Mouse (Mus musculus) CD4-positive helper T cell, adult 2 months (primary cell): ENCODE data around the gene Il34.

ENCODE experiments used
- DNase-seq: peaks from one replicate; pipeline ENCODE4 v3.0.0-alpha.2; 2012; ENCODE audit warnings: low read depth, missing footprints, low spot score

The Il34 gene

DNA sequence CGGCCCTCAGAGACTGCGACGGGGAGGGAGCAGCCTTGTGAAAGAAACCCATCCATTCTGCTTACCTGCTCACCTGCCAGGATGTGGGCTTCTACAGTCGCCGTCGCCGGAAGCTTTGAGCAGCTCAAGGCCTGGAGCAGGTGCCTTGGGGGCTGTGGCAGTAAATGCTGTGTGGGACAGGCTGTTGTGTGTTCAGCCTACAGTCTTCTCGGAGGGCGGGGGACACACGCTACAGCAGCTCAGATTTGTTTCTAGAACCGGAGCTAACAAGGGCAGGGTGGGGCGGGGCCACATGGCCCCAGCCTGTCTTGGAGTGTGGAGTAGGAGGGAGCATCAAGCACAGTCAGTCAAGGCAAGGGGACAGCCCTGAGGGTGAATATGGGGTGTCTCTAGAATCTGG lies at the start of gene Il34:
Gene Il34 (minus strand): TSS at position 256 of the 400 bp plus-strand sequence.
- DNase-seq, result peak; percentile 55

DNA sequence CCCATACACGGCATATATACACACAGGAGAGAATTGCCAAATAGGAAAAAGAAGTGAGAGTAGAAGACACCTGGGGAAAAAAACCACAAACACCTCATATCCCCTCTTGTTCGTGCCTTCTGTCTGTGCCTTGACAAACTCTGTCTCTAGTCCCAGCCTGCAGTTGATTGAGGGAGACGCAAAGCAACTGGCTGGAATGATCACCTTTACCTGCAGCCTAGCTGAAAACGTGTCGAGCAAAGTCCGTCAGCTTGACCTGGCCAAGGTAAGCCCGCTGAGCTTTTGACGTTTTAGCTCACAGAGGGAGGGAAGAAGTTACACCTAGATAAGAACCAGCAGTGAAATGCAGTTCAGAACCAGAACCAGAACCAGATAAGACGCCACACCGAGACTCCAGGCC lies 45.5 kb upstream of the Il34 start:
- DNase-seq, result no peak

DNA sequence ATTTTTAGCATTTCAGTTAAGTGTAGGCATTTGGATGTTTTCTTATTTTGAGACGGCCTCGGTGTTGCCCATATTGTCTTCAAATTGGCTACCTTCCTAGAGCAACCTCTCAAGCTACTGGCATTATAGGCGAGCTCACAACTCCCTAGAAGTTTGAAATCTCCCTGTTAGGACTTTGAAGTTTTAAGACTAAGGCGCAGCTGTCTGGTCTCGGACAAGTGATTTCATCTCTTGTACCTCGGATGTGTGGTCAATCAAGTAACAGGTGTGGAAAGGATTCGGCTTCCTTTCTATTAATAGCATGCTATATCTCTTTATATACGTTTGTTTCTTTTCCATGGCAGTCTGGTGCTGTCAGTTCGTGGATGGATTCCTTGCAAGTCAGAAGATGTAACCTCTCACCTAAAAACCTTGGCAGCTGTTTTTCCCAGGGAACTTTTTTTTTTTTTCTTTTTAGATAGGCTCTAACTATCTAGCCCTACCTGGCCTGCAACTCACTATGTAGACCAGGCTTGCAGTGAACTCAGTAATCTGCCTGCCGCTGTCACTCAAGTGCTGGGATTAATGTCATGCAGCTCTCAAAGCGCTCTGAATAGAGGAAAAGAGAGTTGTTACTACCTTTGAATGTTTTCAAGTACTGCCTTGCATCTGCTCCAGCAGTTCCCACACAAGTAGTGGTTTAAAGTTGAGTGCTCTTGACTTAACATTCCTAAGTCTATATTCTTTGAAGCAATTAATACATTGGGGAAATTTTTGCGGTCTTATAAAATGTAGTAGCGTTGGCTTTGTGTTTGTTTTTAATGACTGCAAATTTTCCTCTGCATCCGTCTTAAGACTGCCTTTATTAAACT lies 42.1 kb upstream of the Il34 start:
- peak; percentile 5 for DNase-seq

DNA sequence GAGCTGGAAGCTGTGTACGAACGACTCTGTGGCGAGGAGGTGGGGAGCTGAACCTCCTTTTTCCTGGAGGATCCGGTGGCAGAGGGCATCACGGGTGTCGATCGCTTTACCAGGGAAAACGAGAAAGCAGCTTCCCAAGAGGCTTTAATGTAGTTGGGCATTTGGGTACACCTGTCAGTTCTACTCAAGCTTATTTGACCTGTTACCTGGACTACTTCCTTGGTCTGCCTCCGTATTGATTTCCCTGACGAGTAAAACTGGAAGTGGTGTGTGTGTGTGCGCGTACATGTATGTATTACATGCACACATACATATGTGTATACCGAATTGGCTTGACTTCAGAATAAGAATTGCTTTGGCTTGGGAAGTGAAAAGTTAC lies 41.4 kb upstream of the Il34 start:
- no peak for DNase-seq

DNA sequence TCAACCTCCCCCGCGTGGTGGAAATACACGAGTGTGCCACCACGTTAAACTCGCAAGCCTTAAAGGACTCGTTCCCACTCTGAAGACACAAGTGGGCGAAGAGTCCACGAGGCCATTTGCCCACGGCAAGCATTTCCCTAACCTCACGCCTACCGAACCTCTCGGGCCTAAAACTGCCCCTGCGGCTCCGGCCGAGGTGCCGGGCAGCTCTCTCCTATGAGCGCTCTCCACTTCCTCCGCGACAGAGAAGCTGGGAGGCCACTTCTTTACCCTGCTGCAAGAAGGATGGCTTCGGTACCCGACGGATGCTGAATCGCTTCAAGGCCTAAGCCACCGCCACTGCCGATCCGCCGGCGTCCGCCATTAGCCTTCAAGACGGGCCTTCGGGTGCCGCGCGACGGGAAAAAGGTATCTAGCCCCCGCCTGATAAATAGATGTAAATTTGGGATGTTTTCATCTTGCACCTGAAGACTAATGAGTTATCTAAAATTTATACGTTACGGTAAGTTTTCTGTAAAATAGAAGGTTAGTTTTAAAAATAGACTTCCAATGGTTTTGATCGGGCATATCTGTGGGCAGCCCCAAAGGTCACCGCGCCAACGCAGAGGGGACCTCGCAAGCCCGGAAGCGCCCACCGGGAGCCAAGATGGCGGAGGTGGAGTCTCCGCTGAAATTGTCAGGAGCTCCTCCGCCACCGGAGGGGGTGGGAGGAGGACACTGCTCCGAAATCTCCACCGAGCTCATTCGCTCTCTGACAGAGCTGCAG lies 40.9 kb upstream of the Il34 start, which contains the start of the genes Cog4 and Sf3b3:
Gene Cog4 (plus strand): TSS at position 196 of the 766 bp plus-strand sequence.
Gene Sf3b3 (minus strand): TSS at position 383 of the 766 bp plus-strand sequence.
- DNase-seq, result peak; percentile 92

DNA sequence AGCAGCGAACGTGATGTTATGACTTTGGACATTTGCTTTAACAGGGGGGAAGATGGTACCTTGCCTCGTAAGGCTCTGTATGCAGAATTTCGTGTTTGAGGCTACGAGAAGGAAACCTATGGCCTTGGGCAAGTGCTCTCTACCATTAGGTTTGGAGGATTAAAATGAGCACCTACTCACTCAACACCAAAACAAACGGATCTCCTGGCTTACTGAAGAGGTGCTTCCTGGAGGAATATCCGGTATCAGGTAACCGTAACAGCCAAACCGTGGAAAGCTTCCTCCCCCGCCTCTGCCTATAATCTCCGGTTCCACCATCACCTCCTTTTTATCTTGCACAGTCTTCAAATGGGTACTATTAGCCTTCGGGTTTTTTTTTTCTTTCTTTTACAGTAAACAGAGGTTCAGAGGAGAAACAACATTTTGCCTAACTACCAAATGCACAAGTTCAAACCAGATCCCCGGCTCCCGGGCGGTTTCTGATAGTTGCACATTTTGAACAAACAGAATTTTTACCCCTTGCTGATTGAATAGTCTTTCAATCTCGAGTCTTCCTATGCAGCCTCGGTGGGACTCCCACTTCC lies 40.2 kb upstream of the Il34 start:
- peak; percentile 53 for DNase-seq

DNA sequence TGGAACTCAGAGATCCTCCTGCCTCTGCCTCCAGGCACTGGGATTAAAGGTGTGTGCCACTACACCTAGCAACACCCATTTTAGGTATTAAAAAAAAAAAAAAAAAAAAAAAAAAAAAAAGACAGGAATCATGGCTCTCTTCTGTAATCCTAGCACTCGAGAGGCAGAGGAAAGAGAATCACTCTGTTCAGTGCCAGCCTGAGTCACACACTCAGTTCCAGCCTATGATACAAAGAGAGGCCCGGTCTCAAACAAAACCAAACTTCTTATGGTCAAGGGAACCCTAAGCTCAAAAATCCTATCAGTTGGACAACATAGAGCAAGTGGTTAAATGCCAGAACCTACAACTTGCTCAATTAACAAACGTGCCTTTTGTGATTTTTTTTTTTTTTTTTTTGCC lies 39.2 kb upstream of the Il34 start:
- DNase-seq, result no peak

DNA sequence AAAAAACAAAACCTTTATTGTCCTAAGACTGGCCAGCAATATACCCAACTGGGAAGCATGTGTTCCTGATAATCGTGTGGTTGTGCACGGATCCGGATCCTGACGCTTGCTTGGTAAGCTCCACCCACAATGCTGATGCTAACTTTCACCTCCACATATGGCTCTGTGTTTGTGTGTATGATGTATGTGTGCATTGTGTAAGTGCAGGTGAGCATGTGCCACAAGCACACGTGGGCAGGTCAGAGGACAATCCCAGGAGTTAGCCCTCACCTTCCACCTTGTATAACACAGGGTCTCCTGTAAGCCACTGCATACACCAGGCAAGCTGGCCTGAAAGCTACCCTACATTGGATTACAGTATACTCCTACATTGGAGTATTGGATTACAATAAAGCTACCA lies 37.5 kb upstream of the Il34 start:
- no peak for DNase-seq

DNA sequence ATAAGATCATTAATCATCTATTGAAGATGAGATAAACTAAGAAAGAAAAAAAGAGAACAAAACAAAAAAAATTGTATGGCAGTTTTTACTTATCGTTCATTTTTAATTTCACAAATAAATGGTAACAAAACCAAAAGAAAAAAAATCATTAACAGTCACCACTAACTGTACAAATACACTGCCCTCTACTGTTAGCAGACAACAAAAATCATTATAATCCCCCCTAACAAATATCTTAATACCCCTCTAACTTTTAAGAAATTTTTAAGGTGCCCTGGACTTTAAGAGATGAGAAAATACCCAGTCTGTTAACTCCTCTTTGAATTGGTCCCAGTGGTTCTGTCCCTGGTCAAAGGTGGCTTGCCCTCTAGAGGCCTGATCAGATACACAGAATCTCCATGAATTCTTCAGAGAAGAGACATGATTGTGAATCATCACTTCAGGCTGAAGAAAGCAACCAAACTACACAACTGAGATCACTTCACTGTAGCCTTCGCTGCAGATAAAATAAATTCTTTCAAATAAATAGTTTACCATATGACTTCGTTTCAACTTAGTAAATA lies 36.4 kb upstream of the Il34 start:
- DNase-seq, result no peak

DNA sequence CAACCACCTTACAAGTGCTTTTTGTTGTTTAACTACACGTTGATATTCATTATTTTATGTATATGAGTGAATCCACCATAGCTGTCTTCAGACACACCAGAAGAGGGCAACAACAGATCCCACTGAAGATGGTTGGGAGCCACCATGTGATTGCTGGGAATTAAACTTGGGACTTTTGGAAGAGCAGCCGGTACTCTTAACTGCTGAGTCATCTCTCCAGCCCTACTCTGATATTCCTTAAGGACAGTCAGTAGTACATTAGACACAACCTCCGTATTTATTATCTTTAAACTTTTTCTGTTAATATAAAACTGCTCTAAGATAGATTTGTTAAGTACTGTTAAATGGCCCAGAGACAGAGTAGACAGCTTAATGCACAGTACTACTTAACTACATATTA lies 26.2 kb upstream of the Il34 start:
- DNase-seq, result no peak

DNA sequence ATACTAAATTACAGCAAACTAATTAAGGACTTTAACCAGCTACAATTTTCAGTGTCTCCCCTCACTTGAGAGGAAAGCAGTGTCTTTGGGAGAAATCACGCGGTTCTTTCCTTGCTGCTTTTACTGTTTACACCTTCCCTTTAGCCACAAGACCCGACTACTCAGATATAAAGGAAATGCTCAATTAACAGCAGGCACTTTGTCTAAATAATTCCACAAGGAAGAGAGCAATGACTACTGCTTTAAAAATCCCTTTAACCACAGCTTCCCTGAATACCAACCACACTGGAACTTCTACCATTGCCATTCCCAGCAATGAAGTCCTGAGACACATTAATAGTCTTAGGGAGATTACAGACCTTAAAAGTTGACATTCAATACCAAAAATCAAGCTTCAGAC lies 22.8 kb upstream of the Il34 start:
- no peak for DNase-seq

DNA sequence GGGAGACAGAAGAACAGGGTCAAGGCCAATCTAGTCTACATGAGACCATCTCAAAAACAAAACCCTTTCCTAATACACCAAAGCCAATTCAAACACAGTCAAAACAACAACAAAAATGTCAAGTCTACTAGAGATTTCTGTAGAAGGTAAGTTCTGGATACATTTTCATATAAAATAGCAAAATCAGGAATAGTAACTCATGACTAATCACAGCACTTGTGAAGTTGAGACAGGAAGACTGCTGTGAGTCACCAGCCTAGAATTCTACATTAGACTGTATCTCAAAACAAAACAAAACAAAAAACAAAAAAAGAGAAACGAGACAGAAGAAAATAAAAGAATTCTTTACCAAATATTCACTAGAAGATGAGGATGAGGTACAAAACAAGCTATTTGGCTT lies 19.1 kb upstream of the Il34 start:
- DNase-seq, result no peak

DNA sequence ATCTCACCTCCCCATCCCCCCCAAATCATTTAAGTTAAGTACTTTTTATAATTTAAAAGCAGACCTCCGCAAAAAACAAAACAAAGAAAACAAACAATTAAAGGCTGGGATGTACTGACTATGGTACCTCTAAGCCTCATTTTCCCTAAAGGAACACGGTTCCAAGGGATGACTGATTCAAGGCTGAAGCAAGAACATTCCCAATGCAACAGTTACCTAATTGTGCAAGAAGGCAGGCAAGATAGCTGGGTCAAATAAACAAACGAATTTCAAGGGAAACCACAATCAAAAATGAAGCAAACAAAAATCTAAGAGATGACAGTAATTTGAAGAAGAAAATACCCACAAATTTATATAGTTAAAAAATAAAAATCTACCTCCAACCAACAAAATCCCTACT lies 16.2 kb upstream of the Il34 start:
- no peak for DNase-seq

DNA sequence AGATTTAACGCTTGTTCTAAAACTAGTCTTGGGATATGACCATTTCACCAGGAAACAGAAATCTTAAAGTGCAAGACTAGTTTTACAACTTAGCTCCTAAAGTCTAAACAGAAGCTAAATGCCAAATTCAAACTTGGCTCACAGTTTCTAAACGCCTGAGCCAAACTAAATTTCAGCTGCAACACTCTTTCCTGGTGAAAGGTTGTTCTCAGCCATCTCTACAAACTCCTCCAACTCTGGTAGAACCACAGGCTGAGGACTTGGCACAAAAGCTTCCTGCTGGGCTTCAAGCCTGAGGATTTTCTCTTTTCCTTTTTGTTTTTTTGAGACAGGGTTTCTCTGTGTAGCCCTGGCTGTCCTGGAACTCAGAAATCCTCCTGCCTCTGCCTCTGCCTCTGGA lies 14.5 kb upstream of the Il34 start:
- DNase-seq, result no peak

DNA sequence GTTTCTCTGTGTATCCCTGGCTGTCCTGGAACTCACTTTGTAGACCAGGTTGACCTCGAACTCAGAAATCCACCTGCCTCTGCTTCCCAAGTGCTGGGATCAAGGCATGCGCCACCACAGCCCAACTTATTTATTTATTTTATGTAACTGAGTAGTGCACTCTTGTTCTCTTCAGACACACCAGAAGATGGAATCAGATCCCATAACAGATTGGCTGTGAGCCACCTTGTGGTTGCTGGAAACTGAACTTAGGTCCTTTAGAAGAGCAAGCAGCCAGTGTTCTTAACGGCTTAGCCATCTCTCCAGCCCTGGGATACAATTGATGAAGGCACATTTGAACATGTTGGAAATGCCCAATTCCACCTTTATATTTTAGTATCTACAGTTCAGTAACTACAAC lies 12.9 kb upstream of the Il34 start:
- no peak for DNase-seq

DNA sequence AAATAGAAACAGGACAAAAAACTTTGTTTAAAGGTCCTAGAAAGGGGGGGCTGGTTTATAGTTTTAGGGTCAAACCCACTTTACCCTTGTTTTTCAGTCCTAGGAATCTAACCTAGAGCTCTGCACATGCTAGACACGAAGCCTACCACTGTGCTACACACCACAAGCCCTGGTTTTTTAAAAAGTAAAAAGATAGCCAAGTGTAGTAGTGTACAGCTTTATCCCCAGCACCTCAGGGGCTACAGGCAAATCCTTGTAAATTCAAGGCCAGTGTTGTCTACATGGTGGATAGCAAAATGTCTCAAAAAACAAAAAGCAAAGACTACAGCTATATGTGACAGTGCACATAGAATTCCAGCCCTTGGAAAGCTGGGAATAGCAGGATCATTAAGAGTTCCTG lies 11.3 kb upstream of the Il34 start:
- no peak for DNase-seq

DNA sequence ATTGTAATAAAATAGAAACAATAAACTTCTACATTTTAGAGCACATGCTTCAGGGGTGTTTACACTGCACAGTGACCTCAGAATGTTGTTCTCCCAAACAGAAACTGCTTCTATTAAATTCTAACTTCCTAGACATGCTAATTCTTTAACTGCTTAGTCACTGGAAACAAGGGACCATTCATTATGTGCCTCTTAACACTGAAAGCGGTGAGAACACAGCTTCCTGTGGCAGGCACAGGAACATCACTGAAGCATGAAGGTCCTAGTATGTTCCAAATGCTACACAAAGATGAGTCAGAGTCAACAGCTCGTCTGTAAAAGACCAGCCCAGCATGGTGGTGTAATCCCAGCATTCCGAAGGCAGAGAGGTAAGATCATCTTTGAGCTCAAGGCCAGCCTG lies 9.6 kb upstream of the Il34 start:
- no peak for DNase-seq

DNA sequence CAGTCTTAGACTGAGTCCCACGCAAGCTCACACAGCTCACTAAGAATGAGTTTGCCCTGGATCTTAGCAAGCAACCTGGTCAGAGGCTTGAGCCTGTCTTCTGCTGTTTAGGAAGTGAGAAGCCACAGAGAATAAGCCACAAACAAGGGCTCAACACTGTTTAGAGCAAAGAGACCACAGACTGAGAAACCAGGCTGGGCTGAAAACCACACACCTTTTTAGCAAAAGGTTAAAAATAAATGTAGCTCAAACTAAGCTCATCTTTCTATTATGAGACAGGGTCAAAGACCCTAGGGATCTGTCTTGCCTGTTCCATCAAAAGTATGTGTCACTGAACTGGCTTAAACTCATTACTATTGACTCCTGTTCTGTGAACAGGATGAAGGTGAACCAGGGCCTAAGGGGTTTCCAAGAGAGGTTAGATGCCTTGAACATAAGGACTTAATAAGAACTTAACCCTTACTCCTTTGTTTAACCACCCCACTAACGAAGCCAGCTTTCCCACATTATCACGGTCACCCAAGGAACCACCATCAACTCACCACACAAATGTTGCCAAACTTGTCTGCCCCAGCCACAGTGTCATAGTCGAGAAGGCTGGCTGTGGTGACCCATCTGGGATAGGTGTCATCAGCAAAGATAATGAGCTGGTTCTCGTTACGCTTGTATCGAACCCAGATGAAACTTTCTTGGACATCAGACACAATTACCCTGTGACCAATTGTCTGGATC lies 7.5 kb upstream of the Il34 start:
- no peak for DNase-seq

DNA sequence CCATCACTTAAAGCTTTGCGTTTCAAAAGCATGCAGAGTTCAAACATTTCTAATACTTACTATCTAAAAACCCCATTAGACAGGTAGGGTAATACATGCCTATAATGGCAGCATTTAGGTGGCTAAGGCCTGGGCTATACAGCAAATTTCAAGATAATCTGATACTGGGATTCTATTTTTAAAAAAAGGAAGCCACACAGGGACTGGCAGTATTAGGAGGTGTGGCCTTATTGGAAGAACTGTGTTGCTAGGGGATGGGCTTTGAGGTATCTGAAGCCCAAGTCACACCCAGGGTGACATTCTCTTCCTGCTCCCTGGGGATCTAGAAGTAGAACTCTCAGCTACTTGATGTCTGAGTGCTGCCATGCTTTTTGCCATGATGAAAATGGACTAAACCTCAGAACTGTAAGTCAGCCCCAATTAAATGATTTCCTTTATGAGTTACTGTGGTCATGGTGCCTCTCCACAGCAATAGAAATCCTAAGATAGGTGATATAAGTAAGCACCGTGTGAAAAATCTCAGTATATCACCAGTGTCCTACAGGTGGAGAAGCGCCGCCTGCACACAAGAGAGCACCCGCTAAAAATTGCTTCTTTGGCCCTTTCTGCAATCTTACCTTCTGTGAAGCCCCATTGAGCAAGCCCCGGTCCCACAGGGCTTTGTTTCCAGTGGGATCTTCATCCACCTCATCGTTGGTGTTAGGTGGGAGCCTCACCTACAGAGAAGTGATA lies 6.8 kb upstream of the Il34 start:
- DNase-seq, result no peak

DNA sequence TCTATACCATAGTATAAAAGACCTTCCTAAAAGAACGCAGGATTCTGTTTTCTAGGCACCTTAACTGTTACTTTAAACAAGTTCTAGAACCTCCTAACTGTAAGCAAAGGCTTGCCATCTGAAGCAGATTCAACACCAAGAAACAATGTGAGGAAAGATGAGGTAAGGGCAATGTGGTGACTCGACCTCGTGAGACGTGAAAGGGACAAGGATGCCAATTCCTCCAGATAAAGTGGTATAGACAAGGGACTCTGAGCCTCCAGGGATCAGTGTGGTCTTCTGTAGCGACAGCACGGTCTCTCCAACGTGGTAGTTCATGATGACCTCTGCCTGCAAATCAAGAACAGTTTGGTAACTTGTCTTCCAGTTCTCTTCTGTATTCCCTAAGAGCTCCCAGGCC lies 6.1 kb upstream of the Il34 start:
- DNase-seq, result no peak

DNA sequence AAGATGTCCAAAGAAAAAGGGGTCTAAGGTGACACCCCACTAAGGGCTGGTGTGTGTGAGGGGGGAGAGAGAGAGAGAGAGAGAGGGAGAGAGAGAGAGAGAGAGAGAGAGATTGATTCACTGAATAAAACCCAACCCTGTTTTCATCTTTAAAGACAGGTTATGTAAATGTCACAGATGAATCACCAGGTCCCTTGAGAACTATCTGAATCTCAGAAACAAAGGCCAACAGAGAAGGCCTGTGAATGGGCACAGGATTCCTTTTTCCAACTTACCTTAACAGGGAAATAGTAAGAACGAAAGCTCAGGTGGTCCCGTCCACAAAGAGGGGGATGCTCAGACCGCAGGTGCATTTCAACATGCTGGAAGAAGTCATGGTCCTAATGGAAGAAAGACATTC lies 5.4 kb upstream of the Il34 start:
- DNase-seq, result no peak
